Mouse (Mus musculus): ENCODE measurements around the gene Sf3b5. TPM values are rescaled to one million over a fixed set of nuclear protein-coding genes. Genes with fewer than 3 reads are reported as not detected.
A peak's percentile ranks its signal among the peaks of the same experiment; 100 is the strongest.

Gene Sf3b5
- polyA plus RNA-seq, 1 experiment from 2014 or later, result 41.5 TPM

- Histone ChIP-seq H3K9me3 (replicated peaks; ENCODE audit: control insufficient read depth, low read length) (no peaks in the 10 kb centered on the region), H3K4me1 (ENCODE audit: control insufficient read depth, insufficient read depth, low read length) (no peaks in the 10 kb centered on the region), H3K27me3 (ENCODE audit: control insufficient read depth, insufficient read depth, low read length) (no peaks in the 10 kb centered on the region), H3K36me3 (replicated peaks; ENCODE audit: control insufficient read depth, insufficient read depth, low read depth, low read length) (no peaks in the 10 kb centered on the region), H3K4me2 (ENCODE audit: low read depth, low read length) (no peak overlapping the region), H3K9ac (replicated peaks; ENCODE audit: low read length) (no peak overlapping the region), H3K27ac (replicated peaks; ENCODE audit: low read depth, low read length) (no peak overlapping the region), H3K4me3 (ENCODE audit: low read depth, low read length) (no peak overlapping the region)
- ATAC-seq (replicated peaks; ENCODE audit: insufficient number of reproducible peaks, low FRiP score, low TSS enrichment, low read depth) (no peak), DNase-seq (ENCODE audit: low spot score) (no peak)
- 83% methylated on average over 3 of the region's 3 CpGs for WGBS
Observed at GRCm38 (mm10) chr10:12985028-12985427, 20.1 kb upstream of the Sf3b5 start.

DNA sequence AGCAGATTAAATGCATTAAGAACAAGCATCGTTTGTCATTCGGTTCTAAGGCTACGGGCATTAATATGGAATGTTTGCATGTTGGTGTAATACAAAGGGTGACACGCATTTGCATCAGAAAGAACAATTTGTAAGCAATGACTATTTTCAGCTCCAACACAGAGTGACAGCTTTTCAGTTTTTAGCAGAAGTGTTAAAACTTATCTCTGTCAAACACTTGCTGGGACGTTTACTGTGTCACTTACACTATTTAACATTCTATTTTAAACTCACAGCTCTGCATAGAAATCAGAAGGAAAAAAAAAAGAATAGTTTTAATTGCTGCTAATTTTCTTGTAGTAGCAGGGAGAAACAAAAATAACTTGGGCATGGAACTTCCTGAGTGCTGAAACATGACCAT is 18.7 kb upstream of the Sf3b5 start:
- H3K36me3 ChIP-seq (replicated peaks; ENCODE audit: control insufficient read depth, insufficient read depth, low read depth, low read length), result no peaks in the 10 kb centered on the region
- H3K4me3 ChIP-seq (ENCODE audit: low read depth, low read length), result no peak overlapping the region
- H3K4me1 ChIP-seq (ENCODE audit: control insufficient read depth, insufficient read depth, low read length), result no peaks in the 10 kb centered on the region
- no peak overlapping the region for H3K9ac ChIP-seq (replicated peaks; ENCODE audit: low read length)
- no peak overlapping the region for H3K4me2 ChIP-seq (ENCODE audit: low read depth, low read length)
- no peaks in the 10 kb centered on the region for H3K9me3 ChIP-seq (replicated peaks; ENCODE audit: control insufficient read depth, low read length)
- 81% methylated on average over 5 of the region's 5 CpGs for WGBS
- ATAC-seq (replicated peaks; ENCODE audit: insufficient number of reproducible peaks, low FRiP score, low TSS enrichment, low read depth), result no peak
- H3K27ac ChIP-seq (replicated peaks; ENCODE audit: low read depth, low read length), result no peak overlapping the region
- no peaks in the 10 kb centered on the region for H3K27me3 ChIP-seq (ENCODE audit: control insufficient read depth, insufficient read depth, low read length)
- DNase-seq (ENCODE audit: low spot score), result no peak

DNA sequence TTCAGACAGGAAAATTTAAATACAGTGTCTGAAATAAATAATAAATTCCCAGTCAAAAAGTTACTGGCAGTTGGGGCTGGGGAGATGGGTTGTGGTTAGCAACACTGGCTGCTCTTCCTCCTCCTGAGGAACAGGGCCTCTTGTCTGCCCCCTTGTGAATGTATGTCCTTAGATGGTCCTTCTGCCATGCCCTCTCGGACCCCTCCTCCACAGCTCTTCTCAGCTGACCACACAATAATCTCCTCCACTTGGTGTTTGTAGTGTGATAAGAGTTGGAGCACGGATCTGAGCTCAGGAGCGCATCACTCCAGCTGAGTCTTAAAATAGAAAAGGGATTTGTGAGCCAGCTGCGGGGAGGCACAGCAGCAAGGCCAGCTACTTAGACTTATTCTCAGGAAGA is 18.2 kb upstream of the Sf3b5 start:
- Histone ChIP-seq H3K36me3 (replicated peaks; ENCODE audit: control insufficient read depth, insufficient read depth, low read depth, low read length) (no peaks in the 10 kb centered on the region), H3K27me3 (ENCODE audit: control insufficient read depth, insufficient read depth, low read length) (no peaks in the 10 kb centered on the region), H3K4me2 (ENCODE audit: low read depth, low read length) (no peak overlapping the region), H3K27ac (replicated peaks; ENCODE audit: low read depth, low read length) (no peak overlapping the region), H3K4me1 (ENCODE audit: control insufficient read depth, insufficient read depth, low read length) (no peaks in the 10 kb centered on the region), H3K9me3 (replicated peaks; ENCODE audit: control insufficient read depth, low read length) (no peaks in the 10 kb centered on the region), H3K4me3 (ENCODE audit: low read depth, low read length) (no peak overlapping the region), H3K9ac (replicated peaks; ENCODE audit: low read length) (no peak overlapping the region)
- ATAC-seq (replicated peaks; ENCODE audit: insufficient number of reproducible peaks, low FRiP score, low TSS enrichment, low read depth) (no peak), DNase-seq (ENCODE audit: low spot score) (no peak)
- WGBS, result 75% methylated on average over 4 of the region's 4 CpGs

- no peaks in the 10 kb centered on the region for H3K9me3 ChIP-seq (replicated peaks; ENCODE audit: control insufficient read depth, low read length)
Observed at GRCm38 (mm10) chr10:12991953-12992352, 13.2 kb upstream of the Sf3b5 start.

DNA sequence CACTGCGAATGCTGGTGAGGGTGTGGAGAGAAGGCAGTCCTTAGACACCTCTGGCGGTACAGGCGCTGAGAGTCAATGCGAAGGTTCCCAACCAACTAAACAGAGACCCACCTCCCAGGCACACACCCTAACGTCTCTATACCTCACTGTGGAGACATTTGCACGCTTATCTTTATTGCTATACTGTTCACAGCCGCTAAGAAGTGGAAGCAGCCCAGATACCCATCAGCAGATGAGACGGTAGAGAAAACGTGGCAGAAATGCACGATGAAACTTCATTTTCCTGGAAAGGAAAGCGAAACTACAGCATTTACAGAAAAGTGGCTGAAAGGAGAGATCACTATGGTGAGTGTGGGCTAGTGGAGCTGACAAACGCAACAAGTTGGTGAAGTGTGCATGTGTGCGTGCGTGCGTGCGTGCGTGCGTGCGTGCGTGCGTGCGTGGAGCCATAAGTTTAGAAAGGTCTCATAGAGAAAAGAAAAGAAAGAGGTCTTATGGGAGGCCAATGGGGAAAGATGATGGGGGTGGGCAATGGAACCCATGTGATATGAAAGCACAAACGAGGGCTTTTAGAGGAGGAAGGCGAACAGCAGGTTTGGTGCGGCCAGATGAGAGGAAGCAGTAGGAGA is 11.6 kb upstream of the Sf3b5 start:
- 93% methylated on average over 25 of the region's 25 CpGs for WGBS
- no peak overlapping the region for H3K4me2 ChIP-seq (ENCODE audit: low read depth, low read length)
- no peak for ATAC-seq (replicated peaks; ENCODE audit: insufficient number of reproducible peaks, low FRiP score, low TSS enrichment, low read depth)
- no peak overlapping the region for H3K4me3 ChIP-seq (ENCODE audit: low read depth, low read length)
- DNase-seq (ENCODE audit: low spot score), result no peak
- no peaks in the 10 kb centered on the region for H3K36me3 ChIP-seq (replicated peaks; ENCODE audit: control insufficient read depth, insufficient read depth, low read depth, low read length)
- no peaks in the 10 kb centered on the region for H3K27me3 ChIP-seq (ENCODE audit: control insufficient read depth, insufficient read depth, low read length)
- no peaks in the 10 kb centered on the region for H3K4me1 ChIP-seq (ENCODE audit: control insufficient read depth, insufficient read depth, low read length)
- no peak overlapping the region for H3K27ac ChIP-seq (replicated peaks; ENCODE audit: low read depth, low read length)
- no peak overlapping the region for H3K9ac ChIP-seq (replicated peaks; ENCODE audit: low read length)
- H3K9me3 ChIP-seq (replicated peaks; ENCODE audit: control insufficient read depth, low read length), result no peaks in the 10 kb centered on the region

More at GRCm38 (mm10) chr10:12991953-12992352, 13.2 kb upstream of the Sf3b5 start:
- no peak overlapping the region for H3K9ac ChIP-seq (replicated peaks; ENCODE audit: low read length)
- H3K4me3 ChIP-seq (ENCODE audit: low read depth, low read length), result no peak overlapping the region
- H3K27ac ChIP-seq (replicated peaks; ENCODE audit: low read depth, low read length), result no peak overlapping the region
- no peaks in the 10 kb centered on the region for H3K36me3 ChIP-seq (replicated peaks; ENCODE audit: control insufficient read depth, insufficient read depth, low read depth, low read length)
- 80% methylated on average over 5 of the region's 5 CpGs for WGBS
- DNase-seq (ENCODE audit: low spot score) (no peak), ATAC-seq (replicated peaks; ENCODE audit: insufficient number of reproducible peaks, low FRiP score, low TSS enrichment, low read depth) (no peak)
- H3K4me1 ChIP-seq (ENCODE audit: control insufficient read depth, insufficient read depth, low read length), result no peaks in the 10 kb centered on the region
- no peaks in the 10 kb centered on the region for H3K27me3 ChIP-seq (ENCODE audit: control insufficient read depth, insufficient read depth, low read length)
- no peak overlapping the region for H3K4me2 ChIP-seq (ENCODE audit: low read depth, low read length)

- 48% methylated on average over 17 of the region's 17 CpGs for WGBS
Observed at GRCm38 (mm10) chr10:12996736-12997477, 8.2 kb upstream of the Sf3b5 start.

GRCm38 (mm10) chr10:13007876-13008736 is 3.0 kb downstream of the Sf3b5 start:
- Histone ChIP-seq H3K4me3 (ENCODE audit: low read depth, low read length) (peak overlapping the region; percentile 91), H3K27me3 (ENCODE audit: control insufficient read depth, insufficient read depth, low read length) (no peaks in the 10 kb centered on the region), H3K4me2 (ENCODE audit: low read depth, low read length) (peak overlapping the region; percentile 77), H3K36me3 (replicated peaks; ENCODE audit: control insufficient read depth, insufficient read depth, low read depth, low read length) (no peaks in the 10 kb centered on the region), H3K4me1 (ENCODE audit: control insufficient read depth, insufficient read depth, low read length) (no peaks in the 10 kb centered on the region), H3K27ac (replicated peaks; ENCODE audit: low read depth, low read length) (no peak overlapping the region), H3K9me3 (replicated peaks; ENCODE audit: control insufficient read depth, low read length) (no peaks in the 10 kb centered on the region), H3K9ac (replicated peaks; ENCODE audit: low read length) (peak overlapping the region; percentile 78)
- 4% methylated on average over 52 of the region's 52 CpGs for WGBS
- DNase-seq (ENCODE audit: low spot score), result peak; percentile 98
- peak; percentile 98 for ATAC-seq (replicated peaks; ENCODE audit: insufficient number of reproducible peaks, low FRiP score, low TSS enrichment, low read depth)

More at GRCm38 (mm10) chr10:12996736-12997477, 8.2 kb upstream of the Sf3b5 start:
- H3K27me3 ChIP-seq (ENCODE audit: control insufficient read depth, insufficient read depth, low read length), result no peaks in the 10 kb centered on the region
- no peaks in the 10 kb centered on the region for H3K9me3 ChIP-seq (replicated peaks; ENCODE audit: control insufficient read depth, low read length)
- no peaks in the 10 kb centered on the region for H3K4me1 ChIP-seq (ENCODE audit: control insufficient read depth, insufficient read depth, low read length)
- H3K4me2 ChIP-seq (ENCODE audit: low read depth, low read length), result no peak overlapping the region
- H3K4me3 ChIP-seq (ENCODE audit: low read depth, low read length), result no peak overlapping the region
- ATAC-seq (replicated peaks; ENCODE audit: insufficient number of reproducible peaks, low FRiP score, low TSS enrichment, low read depth), result peak; percentile 73; the same call in 1 of the 2 replicates
- DNase-seq (ENCODE audit: low spot score), result peak; percentile 90
- H3K9ac ChIP-seq (replicated peaks; ENCODE audit: low read length), result no peak overlapping the region
- H3K27ac ChIP-seq (replicated peaks; ENCODE audit: low read depth, low read length), result no peak overlapping the region
- no peaks in the 10 kb centered on the region for H3K36me3 ChIP-seq (replicated peaks; ENCODE audit: control insufficient read depth, insufficient read depth, low read depth, low read length)
